Mouse (Mus musculus) embryonic fibroblast, embryonic 13.5 days (primary cell): ENCODE results near the gene Nup35. TPM values are rescaled to one million over a fixed set of nuclear protein-coding genes. Genes with fewer than 3 reads are reported as not detected.

Source experiments
- H3K27ac ChIP-seq: 2 replicates; pipeline ENCODE4 v1.5.1; 2012; ENCODE audit warnings: low read length, control low read depth, inconsistent platforms; ENCODE audit not compliant: insufficient read depth
- H3K4me1 ChIP-seq: 2 replicates; pipeline ENCODE4 v1.6.1; 2011; ENCODE audit warnings: low read length; ENCODE audit not compliant: control insufficient read depth, insufficient read depth
- H3K4me3 ChIP-seq: 2 replicates; pipeline ENCODE4 v1.5.1; 2011; ENCODE audit warnings: mild to moderate bottlenecking, control low read depth, low read length; ENCODE audit not compliant: insufficient read depth
- CTCF ChIP-seq: IDR thresholded peaks from 2 replicates; pipeline ENCODE4 v1.5.1; 2011; ENCODE audit warnings: mild to moderate bottlenecking, control low read depth, low read length, moderate library complexity, borderline replicate concordance; ENCODE audit not compliant: insufficient read depth
- POLR2A ChIP-seq: IDR thresholded peaks from 2 replicates; pipeline ENCODE4 v1.6.1; 2011; ENCODE audit warnings: low read depth, mild to moderate bottlenecking, control low read depth, low read length, moderate library complexity
- polyA plus RNA-seq: library from polyadenylated mRNA; stranded (reverse); fragments of >200 nt; gene quantifications from 2 replicates; pipeline ENCODE4 v1.2.4, GENCODE M21; 2011; ENCODE audit warnings: low read depth; ENCODE audit not compliant: missing spikeins, insufficient read length

The Nup35 gene
- polyA plus RNA-seq = 31.2 and 39.1 TPM in 2 replicates

DNA sequence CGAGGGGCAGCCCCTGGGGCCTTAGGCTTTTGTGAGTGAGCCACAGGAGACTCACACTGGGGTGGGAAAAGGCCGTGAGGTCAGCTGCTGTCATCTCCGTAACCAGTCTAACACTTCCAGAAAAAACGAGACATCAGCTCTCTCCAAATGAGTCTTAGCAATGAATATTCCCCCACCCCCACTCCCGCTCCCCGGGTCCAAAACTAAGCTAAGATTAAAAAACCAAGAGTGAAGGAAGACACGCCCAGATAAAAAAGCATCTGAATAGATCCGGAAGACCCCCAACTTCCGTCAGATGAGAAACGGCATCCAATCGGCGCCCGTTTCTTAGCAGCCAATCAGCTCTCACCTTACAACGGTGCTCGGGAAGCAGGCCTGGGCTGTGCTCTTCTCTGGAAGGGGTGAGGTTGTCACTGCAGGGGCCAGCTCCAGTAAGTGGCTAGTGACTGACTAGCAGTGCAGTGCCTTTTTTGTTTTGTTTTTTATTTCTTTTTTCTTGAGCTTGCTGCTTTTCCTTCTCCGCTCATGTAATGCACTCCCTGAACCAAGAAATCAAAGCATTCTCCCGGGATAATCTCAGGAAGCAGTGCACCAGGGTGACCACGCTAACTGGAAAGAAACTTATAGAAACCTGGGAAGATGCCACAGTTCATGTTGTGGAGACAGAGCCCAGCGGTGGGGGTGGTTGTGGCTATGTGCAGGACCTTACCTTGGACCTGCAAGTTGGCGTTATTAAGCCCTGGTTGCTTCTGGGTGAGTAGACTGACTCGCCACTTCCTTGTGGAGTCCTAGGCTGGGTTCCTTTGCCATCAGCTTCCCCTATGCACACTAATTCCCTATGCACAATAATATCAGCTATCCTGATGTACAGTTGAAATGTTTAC lies at the start of gene Nup35, which contains the start of gene Dusp19:
Nup35 (plus strand) TSS at position 383 of the 884 bp plus-strand sequence.
Dusp19 (plus strand) TSS at position 192 of the 884 bp plus-strand sequence.
- Histone ChIP-seq H3K4me3 (peak within 1 kb of the TSS; percentile 80), H3K4me1 (no peaks in the 10 kb centered on the region; the same call in 1 of the 2 replicates), H3K27ac (peak within 1 kb of the TSS; percentile 79)
- TF ChIP-seq POLR2A (peak; percentile 95), CTCF (no peak)

GRCm38 (mm10) chr2:80567411-80567810 lies 49.6 kb upstream of the Nup35 start:
- peaks cover 4% of the 10 kb centered on the region; the same call in 1 of the 2 replicates for H3K4me1 ChIP-seq
- no peak overlapping the region for H3K27ac ChIP-seq
- TF ChIP-seq CTCF = no peak
- TF ChIP-seq POLR2A = no peak
- H3K4me3 ChIP-seq = no peak overlapping the region

DNA sequence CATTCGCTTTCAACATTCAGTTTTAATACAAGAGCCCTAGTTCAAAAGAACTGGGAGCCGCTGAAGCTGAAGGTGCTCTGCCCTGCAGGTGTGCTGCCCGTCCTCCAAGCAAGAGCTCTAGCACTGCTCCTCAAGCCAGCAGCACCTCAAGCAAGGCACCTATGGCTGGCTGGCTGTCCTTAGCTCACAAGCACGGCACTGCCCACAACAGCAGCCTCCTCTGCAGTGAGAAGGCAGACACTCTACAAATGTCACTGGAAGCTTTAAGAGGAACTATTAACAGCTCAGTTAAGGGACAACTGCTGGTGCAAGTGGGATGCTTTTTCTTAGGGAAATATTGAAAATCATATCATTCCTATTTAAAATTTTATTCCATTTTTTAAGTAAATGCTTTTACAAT lies 46.4 kb upstream of the Nup35 start:
- TF ChIP-seq POLR2A (no peak), CTCF (no peak)
- H3K27ac ChIP-seq = no peak overlapping the region
- no peaks in the 10 kb centered on the region for H3K4me1 ChIP-seq
- no peak overlapping the region for H3K4me3 ChIP-seq

- H3K4me1 ChIP-seq = peaks cover 4% of the 10 kb centered on the region
- no peak overlapping the region for H3K27ac ChIP-seq
- TF ChIP-seq CTCF = no peak
- no peak for TF ChIP-seq POLR2A
- H3K4me3 ChIP-seq = no peak overlapping the region
Measured at GRCm38 (mm10) chr2:80577286-80577685, 39.8 kb upstream of the Nup35 start.

- TF ChIP-seq CTCF (no peak), POLR2A (no peak)
- H3K4me3 ChIP-seq = peak overlapping the region; percentile 74
- peak overlapping the region; percentile 47; the same call in 1 of the 2 replicates for H3K27ac ChIP-seq
Measured at GRCm38 (mm10) chr2:80579253-80579891, 37.7 kb upstream of the Nup35 start.

DNA sequence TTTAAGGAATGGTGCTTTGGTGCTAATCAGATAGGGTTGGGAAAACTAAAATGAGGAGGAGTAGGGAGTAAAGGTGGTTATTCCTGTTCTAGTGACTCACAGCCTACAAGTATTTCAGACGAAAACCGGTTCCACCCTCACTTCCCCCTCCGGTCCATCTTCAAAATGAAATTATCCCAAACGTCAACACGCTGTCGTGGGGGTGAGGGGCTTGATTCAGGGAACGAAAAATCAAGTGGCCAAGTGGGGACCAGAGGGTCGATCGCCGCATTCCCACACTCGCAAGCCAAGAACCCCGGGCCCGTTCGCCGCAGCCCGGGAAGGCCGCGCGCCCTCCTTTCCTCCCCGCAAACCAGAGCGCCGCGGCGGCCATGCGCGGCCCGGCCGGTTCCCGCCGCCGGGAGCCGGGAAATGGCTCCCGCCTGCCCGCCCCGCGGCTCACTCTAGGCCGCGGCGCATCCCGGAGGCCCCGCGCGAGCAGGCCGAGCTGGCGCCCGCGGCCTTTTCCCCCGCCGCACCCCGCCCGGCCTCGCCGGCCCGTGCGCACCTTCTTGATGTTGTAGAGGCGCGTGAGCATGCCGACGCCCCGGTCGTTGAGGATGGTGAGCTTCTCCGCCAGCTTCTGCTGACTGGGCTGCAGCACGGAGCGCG lies 36.6 kb upstream of the Nup35 start:
- H3K27ac ChIP-seq = peak overlapping the region; percentile 95
- peak overlapping the region; percentile 68 for H3K4me3 ChIP-seq
- H3K4me1 ChIP-seq = peaks cover 4% of the 10 kb centered on the region
- TF ChIP-seq CTCF (no peak), POLR2A (0 out of 2 replicates have a peak, but pooled peaks have one; percentile 32)

More at GRCm38 (mm10) chr2:80579253-80579891, 37.7 kb upstream of the Nup35 start:
- peaks cover 4% of the 10 kb centered on the region for H3K4me1 ChIP-seq

GRCm38 (mm10) chr2:80581043-80581711 lies 35.9 kb upstream of the Nup35 start, which contains the start of gene Nckap1:
Nckap1 (minus strand) TSS chr2:80581380.
- Histone ChIP-seq H3K4me3 (peak within 1 kb of the TSS; percentile 68), H3K27ac (peak within 1 kb of the TSS; percentile 95), H3K4me1 (peaks cover 4% of the 10 kb centered on the region)
- peak; percentile 57 for TF ChIP-seq POLR2A
- no peak for TF ChIP-seq CTCF

DNA sequence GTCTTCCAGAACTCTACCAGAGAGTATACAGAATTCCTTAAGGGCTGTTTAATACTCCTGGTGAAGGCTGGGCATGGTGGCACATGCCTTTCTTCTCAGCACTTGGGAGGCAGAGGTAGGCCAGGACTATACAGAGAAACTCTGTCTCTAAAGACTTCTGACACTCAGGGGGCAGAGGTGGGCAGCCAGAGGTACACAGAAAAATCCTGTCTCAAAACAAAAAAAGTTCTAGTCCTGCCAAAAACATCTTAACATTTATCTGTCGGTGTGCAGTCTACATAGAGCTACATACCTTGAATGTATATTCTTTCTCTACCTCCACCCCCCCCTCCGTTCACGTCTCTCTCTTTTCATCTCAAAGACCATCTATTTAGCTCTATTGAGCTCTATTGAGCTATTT lies 34.7 kb upstream of the Nup35 start:
- Histone ChIP-seq H3K27ac (no peak overlapping the region), H3K4me3 (no peak overlapping the region), H3K4me1 (peaks cover 4% of the 10 kb centered on the region)
- TF ChIP-seq POLR2A (no peak), CTCF (no peak)

DNA sequence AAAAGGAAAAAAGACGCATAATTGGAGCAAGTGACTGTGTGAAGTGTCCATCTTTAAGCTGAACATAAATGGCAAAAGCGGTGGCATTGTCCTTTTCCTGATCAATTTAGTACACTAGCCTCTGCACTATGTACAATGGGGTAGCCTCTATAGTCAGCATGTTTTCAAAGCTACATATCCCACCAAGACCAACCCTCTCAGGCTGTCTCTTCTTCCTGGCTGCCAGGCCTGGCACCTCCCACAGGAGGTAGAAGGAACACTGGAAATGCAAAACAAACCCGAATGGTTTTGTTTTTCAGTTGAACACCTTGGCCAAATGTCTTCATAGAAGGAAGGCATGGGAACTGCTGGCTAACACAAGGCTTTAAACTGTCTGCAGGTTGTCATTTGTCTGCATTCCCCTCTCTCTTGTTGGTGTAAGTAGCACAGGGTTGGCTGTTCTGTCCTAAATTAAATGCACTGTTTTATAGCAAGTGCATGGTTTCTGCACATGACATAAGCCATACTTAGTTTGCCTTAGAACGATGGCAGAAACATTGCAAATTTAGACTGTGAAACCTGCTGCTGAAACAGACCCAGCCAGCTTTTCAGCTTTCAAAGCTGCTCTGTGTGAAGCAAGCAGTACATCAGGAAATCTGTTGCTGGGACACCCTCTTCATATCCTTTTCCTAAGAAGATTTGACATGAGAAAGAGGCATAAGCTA lies 22.7 kb upstream of the Nup35 start:
- Histone ChIP-seq H3K4me1 (no peaks in the 10 kb centered on the region), H3K27ac (no peak overlapping the region), H3K4me3 (no peak overlapping the region)
- TF ChIP-seq CTCF = no peak
- no peak for TF ChIP-seq POLR2A
